Mouse (Mus musculus): ENCODE data around the gene Ccdc62. TPM values are rescaled to one million over a fixed set of nuclear protein-coding genes. Genes with fewer than 3 reads are reported as not detected.

Ccdc62 gene
- polyA plus RNA-seq, 1 experiment from 2014 or later: 8.3 TPM

GRCm38 (mm10) chr5:123933957-123934591 lies 3.6 kb downstream of the Ccdc62 start:
- WGBS: 32% methylated on average over 18 of the region's 18 CpGs
- H3K4me3 ChIP-seq (ENCODE audit: low read depth, low read length): no peak overlapping the region
- no peaks in the 10 kb centered on the region for H3K4me1 ChIP-seq (ENCODE audit: insufficient read depth)
- 0 out of 2 replicates have a peak overlapping the region, but pooled peaks have one; percentile 23 for H3K4me2 ChIP-seq
- H3K36me3 ChIP-seq (ENCODE audit: insufficient read depth): 0 out of 2 replicates have a peak, but pooled peaks cover 6% of the 10 kb centered on the region
- no peaks in the 10 kb centered on the region for H3K27me3 ChIP-seq (ENCODE audit: insufficient read depth, low read length)
- no peak overlapping the region for H3K27ac ChIP-seq (ENCODE audit: low read depth)
- peak; percentile 66 for DNase-seq
- no peak for ATAC-seq (ENCODE audit: insufficient read depth)
- no peak overlapping the region; the same call in 1 of the 2 replicates for H3K9ac ChIP-seq
- TF ChIP-seq CTCF (IDR thresholded peaks at IDR 0.05; ENCODE audit: low read depth): peak; percentile 57
- H3K9me3 ChIP-seq (ENCODE audit: low read depth, low read length): no peaks in the 10 kb centered on the region

- TF ChIP-seq CTCF (IDR thresholded peaks at IDR 0.05; ENCODE audit: low read depth): no peak
- no peaks in the 10 kb centered on the region for H3K27me3 ChIP-seq (ENCODE audit: insufficient read depth, low read length)
Measured at GRCm38 (mm10) chr5:123935931-123936330, 5.5 kb downstream of the Ccdc62 start.

GRCm38 (mm10) chr5:123938479-123938878 lies 8.0 kb downstream of the Ccdc62 start:
- no peaks in the 10 kb centered on the region for H3K4me1 ChIP-seq (ENCODE audit: insufficient read depth)
- H3K4me3 ChIP-seq (ENCODE audit: low read depth, low read length): no peak overlapping the region
- H3K9me3 ChIP-seq (ENCODE audit: low read depth, low read length): no peaks in the 10 kb centered on the region
- 77% methylated on average over 5 of the region's 5 CpGs for WGBS
- TF ChIP-seq CTCF (IDR thresholded peaks at IDR 0.05; ENCODE audit: low read depth): no peak
- no peak overlapping the region for H3K4me2 ChIP-seq
- H3K27me3 ChIP-seq (ENCODE audit: insufficient read depth, low read length): no peaks in the 10 kb centered on the region
- DNase-seq (no peak), ATAC-seq (ENCODE audit: insufficient read depth) (no peak)
- H3K9ac ChIP-seq: no peak overlapping the region
- H3K27ac ChIP-seq (ENCODE audit: low read depth): no peak overlapping the region
- H3K36me3 ChIP-seq (ENCODE audit: insufficient read depth): no peaks in the 10 kb centered on the region

More at GRCm38 (mm10) chr5:123935931-123936330, 5.5 kb downstream of the Ccdc62 start:
- no peaks in the 10 kb centered on the region for H3K4me1 ChIP-seq (ENCODE audit: insufficient read depth)
- H3K4me3 ChIP-seq (ENCODE audit: low read depth, low read length): no peak overlapping the region
- ATAC-seq (ENCODE audit: insufficient read depth) (no peak), DNase-seq (no peak)
- no peak overlapping the region for H3K9ac ChIP-seq
- 85% methylated on average over 5 of the region's 5 CpGs for WGBS
- no peaks in the 10 kb centered on the region for H3K9me3 ChIP-seq (ENCODE audit: low read depth, low read length)
- H3K27ac ChIP-seq (ENCODE audit: low read depth): no peak overlapping the region
- H3K36me3 ChIP-seq (ENCODE audit: insufficient read depth): no peaks in the 10 kb centered on the region
- no peak overlapping the region for H3K4me2 ChIP-seq

- Histone ChIP-seq H3K27ac (ENCODE audit: low read depth) (no peak overlapping the region), H3K27me3 (ENCODE audit: insufficient read depth, low read length) (no peaks in the 10 kb centered on the region), H3K4me3 (ENCODE audit: low read depth, low read length) (no peak overlapping the region), H3K4me1 (ENCODE audit: insufficient read depth) (no peaks in the 10 kb centered on the region), H3K9ac (no peak overlapping the region), H3K9me3 (ENCODE audit: low read depth, low read length) (no peaks in the 10 kb centered on the region), H3K4me2 (no peak overlapping the region), H3K36me3 (ENCODE audit: insufficient read depth) (no peaks in the 10 kb centered on the region)
- WGBS: 46% methylated on average over 4 of the region's 4 CpGs
- ATAC-seq (ENCODE audit: insufficient read depth): no peak
- no peak for DNase-seq
- no peak for TF ChIP-seq CTCF (IDR thresholded peaks at IDR 0.05; ENCODE audit: low read depth)
Measured at GRCm38 (mm10) chr5:123946546-123946945, 16.1 kb downstream of the Ccdc62 start.

- Histone ChIP-seq H3K27ac (ENCODE audit: low read depth) (no peak overlapping the region), H3K4me1 (ENCODE audit: insufficient read depth) (no peaks in the 10 kb centered on the region), H3K9me3 (ENCODE audit: low read depth, low read length) (no peaks in the 10 kb centered on the region), H3K4me3 (ENCODE audit: low read depth, low read length) (no peak overlapping the region), H3K27me3 (ENCODE audit: insufficient read depth, low read length) (no peaks in the 10 kb centered on the region), H3K9ac (no peak overlapping the region), H3K36me3 (ENCODE audit: insufficient read depth) (no peaks in the 10 kb centered on the region), H3K4me2 (no peak overlapping the region)
- TF ChIP-seq CTCF (IDR thresholded peaks at IDR 0.05; ENCODE audit: low read depth): peak; percentile 80
- ATAC-seq (ENCODE audit: insufficient read depth) (0 out of 2 replicates have a peak, but pooled peaks have one; percentile 44), DNase-seq (peak; percentile 92)
- WGBS: 45% methylated on average over 7 of the region's 7 CpGs
Measured at GRCm38 (mm10) chr5:123947041-123947761, 16.7 kb downstream of the Ccdc62 start.

GRCm38 (mm10) chr5:123952365-123953045 lies 22.0 kb downstream of the Ccdc62 start:
- TF ChIP-seq CTCF (IDR thresholded peaks at IDR 0.05; ENCODE audit: low read depth): no peak
- H3K4me1 ChIP-seq (ENCODE audit: insufficient read depth): no peaks in the 10 kb centered on the region
- no peak overlapping the region for H3K4me3 ChIP-seq (ENCODE audit: low read depth, low read length)
- no peak overlapping the region for H3K27ac ChIP-seq (ENCODE audit: low read depth)
- no peak overlapping the region for H3K9ac ChIP-seq
- no peaks in the 10 kb centered on the region for H3K36me3 ChIP-seq (ENCODE audit: insufficient read depth)
- WGBS: 56% methylated on average over 5 of the region's 5 CpGs
- no peaks in the 10 kb centered on the region for H3K27me3 ChIP-seq (ENCODE audit: insufficient read depth, low read length)
- H3K9me3 ChIP-seq (ENCODE audit: low read depth, low read length): no peaks in the 10 kb centered on the region
- H3K4me2 ChIP-seq: no peak overlapping the region
- ATAC-seq (ENCODE audit: insufficient read depth) (no peak), DNase-seq (no peak)

- no peak overlapping the region for H3K9ac ChIP-seq
- WGBS: 86% methylated on average over 8 of the region's 8 CpGs
- H3K9me3 ChIP-seq (ENCODE audit: low read depth, low read length): no peaks in the 10 kb centered on the region
- no peaks in the 10 kb centered on the region for H3K27me3 ChIP-seq (ENCODE audit: insufficient read depth, low read length)
- DNase-seq (no peak), ATAC-seq (ENCODE audit: insufficient read depth) (no peak)
- H3K4me2 ChIP-seq: no peak overlapping the region
- H3K4me3 ChIP-seq (ENCODE audit: low read depth, low read length): no peak overlapping the region
- H3K27ac ChIP-seq (ENCODE audit: low read depth): no peak overlapping the region
- no peaks in the 10 kb centered on the region for H3K36me3 ChIP-seq (ENCODE audit: insufficient read depth)
- no peak for TF ChIP-seq CTCF (IDR thresholded peaks at IDR 0.05; ENCODE audit: low read depth)
- no peaks in the 10 kb centered on the region for H3K4me1 ChIP-seq (ENCODE audit: insufficient read depth)
Measured at GRCm38 (mm10) chr5:123957213-123957612, 26.7 kb downstream of the Ccdc62 start.

Data from lung, embryonic 14.5 days (tissue).